30 mouse cellular contexts compared by ENCODE assay signal in the genomic region with DNA sequence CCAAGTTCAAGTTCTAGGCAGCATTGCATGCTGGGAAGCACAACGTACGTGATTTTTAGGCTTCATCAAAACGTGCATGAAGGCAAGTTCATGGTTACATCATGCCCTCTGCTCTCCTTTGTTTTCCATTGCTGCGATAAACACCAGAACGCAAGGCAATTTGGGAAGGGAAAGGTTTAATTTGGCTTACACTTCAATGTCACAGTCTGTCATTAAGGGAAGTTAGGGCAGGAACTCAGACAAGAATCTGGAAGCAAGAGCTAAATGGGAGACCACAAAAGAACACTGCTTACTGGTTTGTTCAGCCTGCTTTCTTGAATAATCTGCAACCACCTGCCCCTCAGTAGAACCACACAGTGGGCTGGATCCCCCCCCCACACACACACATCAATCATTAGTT.
DNase-seq lines count a peak whose midpoint lies in the region; ATAC-seq and TF ChIP-seq lines count a peak whose summit lies in the region.
"Had no signal": no experiment of that assay in that cellular context is flagged by ENCODE, and none has a peak within 500 bp of the region (broad histone marks: within the 10 kb centered on the region; RNA-seq: fewer than 3 reads in every experiment).

No protein-coding gene starts in this region.

- H3K27ac ChIP-seq in forebrain, embryonic 14.5 days (ENCODE audit: low read depth, low read length), result no peak overlapping the region
- no peak overlapping the region for H3K27ac ChIP-seq in forebrain, embryonic 11.5 days (ENCODE audit: low read depth, low read length)
- H3K27ac ChIP-seq in heart, embryonic 10.5 days, result peak overlapping the region; percentile 56
- peak overlapping the region; percentile 45 for H3K27ac ChIP-seq in heart, postnatal 0 days (ENCODE audit: low read depth)
- H3K27ac ChIP-seq in brown adipose tissue, adult 24 weeks (replicated peaks; ENCODE audit: low read depth, low read length), result 0 out of 2 replicates have a peak overlapping the region, but pooled peaks have one; percentile 24
- H3K27ac ChIP-seq: embryonic facial prominence, embryonic 10.5 days; embryonic facial prominence, embryonic 13.5 days; hindbrain, embryonic 14.5 days; hindbrain, postnatal 0 days had no signal

- H3K4me1 ChIP-seq in forebrain, embryonic 14.5 days (ENCODE audit: control insufficient read depth, insufficient read depth, low read length), result peaks cover 4% of the 10 kb centered on the region; the same call in 1 of the 2 replicates
- H3K4me1 ChIP-seq in forebrain, embryonic 11.5 days (replicated peaks; ENCODE audit: control insufficient read depth, insufficient read depth, low read length), result no peaks in the 10 kb centered on the region
- H3K4me1 ChIP-seq in heart, embryonic 10.5 days, result peaks cover 33% of the 10 kb centered on the region
- H3K4me1 ChIP-seq in heart, postnatal 0 days (ENCODE audit: control insufficient read depth, insufficient read depth), result peaks cover 40% of the 10 kb centered on the region
- H3K4me1 ChIP-seq in brown adipose tissue, adult 24 weeks (ENCODE audit: control insufficient read depth, insufficient read depth, insufficient read length, low read length), result peaks cover 9% of the 10 kb centered on the region; the same call in 1 of the 2 replicates

- no peak for ATAC-seq in forebrain, embryonic 14.5 days
- no peak for ATAC-seq in forebrain, embryonic 11.5 days (replicated peaks; ENCODE audit: low FRiP score)
- ATAC-seq in heart, postnatal 0 days (ENCODE audit: insufficient read depth, low read depth), result no peak
- ATAC-seq: hindbrain, postnatal 0 days; inflammation-experienced regulatory T-cells, adult 6 months; intestine, embryonic 16.5 days; Patski had no signal

- H3K9me3 ChIP-seq in forebrain, embryonic 14.5 days (replicated peaks; ENCODE audit: control insufficient read depth, low read length), result no peaks in the 10 kb centered on the region
- H3K9me3 ChIP-seq in forebrain, embryonic 11.5 days (ENCODE audit: control insufficient read depth, low read length), result no peaks in the 10 kb centered on the region
- no peaks in the 10 kb centered on the region for H3K9me3 ChIP-seq in heart, embryonic 10.5 days
- no peaks in the 10 kb centered on the region for H3K9me3 ChIP-seq in heart, postnatal 0 days (replicated peaks; ENCODE audit: control insufficient read depth, low read length)
- H3K9me3 ChIP-seq: embryonic facial prominence, embryonic 10.5 days; embryonic facial prominence, embryonic 13.5 days had no signal

- no peak overlapping the region for H3K9ac ChIP-seq in forebrain, embryonic 14.5 days (ENCODE audit: low read length)
- H3K9ac ChIP-seq in forebrain, embryonic 11.5 days (ENCODE audit: low read length), result no peak overlapping the region
- no peak overlapping the region for H3K9ac ChIP-seq in heart, postnatal 0 days (replicated peaks; ENCODE audit: low read depth, low read length)
- H3K9ac ChIP-seq: embryonic facial prominence, embryonic 13.5 days; hindbrain, embryonic 14.5 days had no signal

- H3K4me3 ChIP-seq in forebrain, embryonic 14.5 days (ENCODE audit: low read depth, low read length), result no peak overlapping the region
- no peak overlapping the region for H3K4me3 ChIP-seq in forebrain, embryonic 11.5 days (ENCODE audit: low read depth, low read length)
- no peak overlapping the region for H3K4me3 ChIP-seq in heart, embryonic 10.5 days
- H3K4me3 ChIP-seq in heart, postnatal 0 days (ENCODE audit: low read depth, low read length), result no peak overlapping the region
- no peak overlapping the region for H3K4me3 ChIP-seq in brown adipose tissue, adult 24 weeks (ENCODE audit: insufficient read depth, low read depth, low read length)
- H3K4me3 ChIP-seq: embryonic facial prominence, embryonic 10.5 days; embryonic facial prominence, embryonic 13.5 days; erythroblast, embryonic 14.5 days had no signal

- H3K27me3 ChIP-seq in forebrain, embryonic 14.5 days (replicated peaks; ENCODE audit: control insufficient read depth, insufficient read depth, low read length), result no peaks in the 10 kb centered on the region
- no peaks in the 10 kb centered on the region for H3K27me3 ChIP-seq in forebrain, embryonic 11.5 days (ENCODE audit: control insufficient read depth, insufficient read depth, low read length)
- no peaks in the 10 kb centered on the region for H3K27me3 ChIP-seq in heart, embryonic 10.5 days (ENCODE audit: insufficient read depth, poor library complexity, severe bottlenecking)
- no peaks in the 10 kb centered on the region for H3K27me3 ChIP-seq in heart, postnatal 0 days (ENCODE audit: control insufficient read depth, insufficient read depth, low read length)
- H3K27me3 ChIP-seq: CH12.LX; embryonic facial prominence, embryonic 13.5 days; Patski had no signal

- TF ChIP-seq EP300 in heart, postnatal 0 days (IDR thresholded peaks at IDR 0.05; ENCODE audit: low read depth), result no peak

- no peak for TF ChIP-seq CTCF in heart, postnatal 0 days (IDR thresholded peaks at IDR 0.05; ENCODE audit: low read depth)

- peak; percentile 22 for DNase-seq in forebrain, embryonic 14.5 days (ENCODE audit: low spot score)
- DNase-seq in forebrain, embryonic 11.5 days (ENCODE audit: low spot score), result no peak
- DNase-seq in heart, embryonic 10.5 days (ENCODE audit: low spot score), result no peak
- no peak for DNase-seq in heart, adult 11 months
- no peak for DNase-seq in heart, postnatal 0 days (ENCODE audit: low spot score)
- no peak for DNase-seq in heart, adult 9 months (ENCODE audit: low spot score in 2 of 2)
- DNase-seq: adrenal gland, postnatal 10 days; adrenal gland, postnatal 36 days; B cell, adult 2 months; cerebellum, adult 11-12 months; cerebellum, adult 8-10 months; cerebellum, postnatal 10 days; cerebellum, postnatal 36 days; embryo, embryonic 11 days; gastrocnemius, postnatal 25 days; heart, postnatal 36 days; kidney, adult 18-20 months; kidney, adult 9 months had no signal

- 44% methylated on average over 5 of the region's 5 CpGs for WGBS in forebrain, embryonic 14.5 days
- WGBS in forebrain, embryonic 11.5 days, result 86% methylated on average over 5 of the region's 5 CpGs
- WGBS in heart, embryonic 10.5 days, result 77% methylated on average over 5 of the region's 5 CpGs
- 62% methylated on average over 5 of the region's 5 CpGs for WGBS in heart, postnatal 0 days

- H3K36me3 ChIP-seq in forebrain, embryonic 14.5 days (ENCODE audit: control insufficient read depth, insufficient read depth, low read length), result no peaks in the 10 kb centered on the region
- H3K36me3 ChIP-seq in forebrain, embryonic 11.5 days (ENCODE audit: control insufficient read depth, insufficient read depth, low read length), result no peaks in the 10 kb centered on the region
- no peaks in the 10 kb centered on the region for H3K36me3 ChIP-seq in heart, embryonic 10.5 days
- H3K36me3 ChIP-seq in heart, postnatal 0 days (replicated peaks; ENCODE audit: control insufficient read depth, insufficient read depth, low read length), result no peaks in the 10 kb centered on the region
- H3K36me3 ChIP-seq: embryonic facial prominence, embryonic 10.5 days; embryonic facial prominence, embryonic 13.5 days; G1E had no signal

- no peak overlapping the region for H3K4me2 ChIP-seq in forebrain, embryonic 14.5 days (ENCODE audit: low read length)
- H3K4me2 ChIP-seq in forebrain, embryonic 11.5 days (ENCODE audit: low read depth, low read length, severe bottlenecking), result no peak overlapping the region
- H3K4me2 ChIP-seq in heart, postnatal 0 days (ENCODE audit: low read depth, low read length), result no peak overlapping the region
- H3K4me2 ChIP-seq: embryonic facial prominence, embryonic 13.5 days; heart, embryonic 11.5 days; hindbrain, embryonic 14.5 days had no signal

Comparison
In these comparisons a context has a peak if more than half of its experiments do, and no peak if none do; other contexts are left out.
1. H3K27ac ChIP-seq: peak in heart, embryonic 10.5 days (single experiment), heart, postnatal 0 days (single experiment) and brown adipose tissue, adult 24 weeks (single experiment); none in forebrain, embryonic 14.5 days (single experiment) and forebrain, embryonic 11.5 days (single experiment).